Mouse (Mus musculus): Measurements from ENCODE around the gene Rsbn1l.

Gene Rsbn1l

DNA sequence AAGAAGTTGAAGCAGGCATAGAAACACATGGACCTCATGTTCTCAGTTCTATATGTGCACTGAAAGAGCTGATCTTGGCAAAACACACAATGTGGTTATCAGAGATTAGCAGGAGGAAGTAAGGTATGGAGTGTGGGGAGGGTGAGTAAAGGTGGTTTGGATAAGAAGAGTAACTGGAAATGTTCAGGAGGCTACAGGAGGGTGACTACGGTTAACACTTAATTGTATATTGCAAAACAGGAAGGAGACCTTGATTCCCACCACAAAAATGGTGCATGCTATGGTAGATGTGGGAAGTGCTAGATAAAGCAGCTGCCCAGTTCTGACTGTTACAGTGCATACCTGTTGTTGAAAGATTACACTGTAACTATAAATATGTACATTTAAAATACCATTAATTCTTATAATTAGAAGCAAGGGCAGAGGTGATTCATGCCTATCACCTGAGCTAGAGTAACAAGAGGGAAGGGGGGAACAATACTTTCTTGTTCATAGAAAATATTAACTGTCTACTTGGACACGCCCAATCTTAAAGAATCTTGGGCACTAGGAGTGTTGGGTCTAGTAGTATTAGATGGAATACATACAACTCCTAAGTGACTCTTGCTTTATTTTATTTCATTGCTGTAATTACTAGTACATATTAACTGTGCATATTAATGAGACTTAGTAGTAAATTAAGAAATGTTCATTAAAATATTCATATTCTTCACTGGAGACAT lies 58.6 kb downstream of the Rsbn1l start:
- no peak for DNase-seq (ENCODE audit: low spot score)

- DNase-seq (ENCODE audit: low spot score), result no peak
Measured at GRCm38 (mm10) chr5:20884036-20884620, 72.1 kb downstream of the Rsbn1l start.

- DNase-seq (ENCODE audit: low spot score), result peak; percentile 96
Measured at GRCm38 (mm10) chr5:20881915-20882800, 74.0 kb downstream of the Rsbn1l start, which contains the start of the genes Phtf2 and Tmem60. TSS of gene Phtf2 (minus strand) at chr5:20882124. TSS of gene Tmem60 (plus strand) at chr5:20882191.

DNA sequence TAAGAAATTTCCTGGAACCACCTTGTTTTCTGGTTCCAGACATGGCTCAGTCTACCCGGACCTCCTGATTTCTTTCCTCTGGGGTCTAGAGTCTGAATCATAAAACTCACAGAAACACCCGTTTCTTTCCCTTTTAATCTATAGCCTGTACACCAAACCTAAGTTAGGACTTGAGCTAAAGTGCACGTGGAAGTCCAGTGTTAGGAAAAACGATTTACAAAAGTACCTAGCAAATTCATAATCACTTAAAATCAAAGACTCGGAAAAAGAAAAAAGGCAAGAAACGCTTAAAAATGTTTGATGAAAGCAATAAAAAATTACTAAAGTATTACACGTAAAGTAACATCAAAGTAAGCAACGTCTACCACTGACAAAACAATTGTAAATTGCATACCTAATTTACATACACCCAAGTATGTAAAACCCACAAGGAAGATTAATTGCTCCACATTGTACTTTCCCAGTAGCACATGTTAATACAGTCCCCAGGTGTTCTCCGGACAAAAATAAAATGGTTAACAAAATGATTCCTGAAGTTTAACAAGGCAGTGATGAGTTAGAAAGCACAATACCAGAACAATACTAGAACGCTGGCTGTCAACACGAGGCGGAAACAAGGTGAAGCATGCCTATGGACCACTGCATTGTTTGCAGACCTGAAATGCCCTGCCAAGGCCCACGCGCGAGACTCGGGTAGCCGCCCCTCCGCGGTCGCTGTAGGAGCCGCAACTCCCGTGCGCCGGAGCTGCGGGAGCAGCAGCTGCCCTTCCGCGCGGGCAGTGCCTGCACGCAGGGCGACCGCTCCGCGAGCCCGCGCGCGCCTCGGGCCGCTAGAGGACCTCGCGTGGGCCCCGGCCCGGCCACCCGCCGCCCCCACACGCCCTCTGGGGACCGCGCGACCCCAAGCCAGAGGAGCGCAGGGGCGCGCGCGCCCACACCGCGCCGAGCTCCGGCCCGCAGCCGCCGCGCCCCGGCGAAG lies 75.1 kb downstream of the Rsbn1l start:
- DNase-seq (ENCODE audit: low spot score), result peak; percentile 54

DNA sequence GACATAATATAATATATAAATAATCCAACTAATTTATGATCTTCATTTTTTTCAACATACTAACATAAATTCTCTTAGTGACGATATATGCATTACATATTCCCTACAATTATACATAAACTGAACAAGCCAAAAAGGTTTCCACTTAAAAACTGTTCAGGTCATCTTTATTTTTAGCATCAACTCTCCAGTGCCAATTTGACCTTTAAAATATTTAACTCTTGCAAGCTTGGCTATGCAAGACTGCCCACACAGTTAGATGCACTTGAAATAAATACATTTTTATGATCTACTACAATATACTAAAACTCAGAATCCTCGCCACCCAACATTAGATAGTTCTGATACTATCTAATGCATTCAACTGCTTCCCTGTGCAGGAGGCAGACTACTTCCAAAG lies 75.8 kb downstream of the Rsbn1l start:
- no peak for DNase-seq (ENCODE audit: low spot score)

- DNase-seq (ENCODE audit: low spot score), result no peak
Measured at GRCm38 (mm10) chr5:20876934-20877426, 79.2 kb downstream of the Rsbn1l start.

GRCm38 (mm10) chr5:20873146-20873545 lies 83.1 kb downstream of the Rsbn1l start:
- DNase-seq (ENCODE audit: low spot score), result no peak

DNA sequence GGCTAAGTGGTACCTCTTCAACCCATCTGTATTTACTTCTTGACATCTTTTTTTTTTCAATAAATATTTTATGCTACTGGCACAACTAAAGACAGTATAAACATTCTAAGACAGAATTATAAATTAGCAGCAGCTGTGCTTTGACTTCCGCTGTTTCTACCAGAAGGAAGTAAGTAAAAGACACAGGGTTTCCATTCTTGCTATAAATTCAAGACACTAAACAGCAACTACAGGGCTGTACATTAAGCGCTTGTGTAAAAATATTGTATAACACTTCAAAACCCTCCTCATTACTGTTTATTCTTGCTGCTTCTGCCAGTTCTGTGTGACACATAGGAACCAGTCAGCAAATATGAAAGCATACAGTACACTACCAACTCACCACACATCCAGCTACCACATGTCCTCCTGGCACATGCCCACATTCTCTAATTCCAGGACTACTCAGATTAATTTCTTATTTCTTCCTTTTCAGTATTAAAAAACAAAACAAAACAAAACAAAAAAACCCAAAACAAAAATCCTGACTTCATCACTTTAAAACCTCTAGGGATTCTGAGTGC lies 90.9 kb downstream of the Rsbn1l start:
- DNase-seq (ENCODE audit: low spot score), result no peak

- DNase-seq (ENCODE audit: low spot score), result no peak
Measured at GRCm38 (mm10) chr5:20864216-20864969, 91.8 kb downstream of the Rsbn1l start.

- no peak for DNase-seq (ENCODE audit: low spot score)
Measured at GRCm38 (mm10) chr5:20861901-20862300, 94.3 kb downstream of the Rsbn1l start.

DNA sequence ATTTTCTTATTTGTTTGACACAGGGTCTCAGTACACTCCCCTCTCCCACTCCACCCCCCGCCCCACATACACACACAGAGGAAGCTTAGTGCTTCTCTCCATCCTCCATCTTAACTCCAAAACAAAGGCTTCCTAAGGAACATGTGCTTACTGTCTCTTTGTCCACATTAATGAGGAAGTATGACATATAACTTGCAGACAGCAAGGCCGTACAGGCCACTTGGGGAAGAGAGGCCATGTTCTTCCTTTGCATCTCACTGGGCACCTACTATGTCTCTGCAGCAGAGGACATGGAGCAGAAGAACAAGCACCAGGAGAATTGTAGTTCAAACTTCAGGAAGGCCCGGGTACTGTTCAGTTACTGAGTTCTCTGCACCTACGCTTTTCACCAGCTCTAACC lies 95.6 kb downstream of the Rsbn1l start:
- DNase-seq (ENCODE audit: low spot score), result no peak

DNA sequence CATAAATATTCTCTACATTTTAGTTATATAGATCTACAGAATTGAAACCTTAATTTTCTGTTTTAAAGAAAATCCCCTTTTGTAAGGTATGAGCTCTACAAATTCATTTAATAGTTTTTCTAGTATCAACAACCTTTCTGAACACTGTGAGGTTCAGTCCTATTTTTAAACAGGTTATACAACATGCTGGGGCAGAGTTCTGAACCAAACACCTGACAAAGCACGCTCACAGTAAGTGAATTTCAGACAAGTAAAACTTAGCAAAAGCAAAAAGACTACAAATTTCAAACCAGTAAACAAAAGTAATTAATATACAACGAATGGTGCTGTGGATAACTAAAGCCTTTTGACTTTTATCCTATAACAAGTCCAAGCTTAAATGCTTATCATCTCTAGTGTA lies 97.8 kb downstream of the Rsbn1l start:
- no peak for DNase-seq (ENCODE audit: low spot score)

DNA sequence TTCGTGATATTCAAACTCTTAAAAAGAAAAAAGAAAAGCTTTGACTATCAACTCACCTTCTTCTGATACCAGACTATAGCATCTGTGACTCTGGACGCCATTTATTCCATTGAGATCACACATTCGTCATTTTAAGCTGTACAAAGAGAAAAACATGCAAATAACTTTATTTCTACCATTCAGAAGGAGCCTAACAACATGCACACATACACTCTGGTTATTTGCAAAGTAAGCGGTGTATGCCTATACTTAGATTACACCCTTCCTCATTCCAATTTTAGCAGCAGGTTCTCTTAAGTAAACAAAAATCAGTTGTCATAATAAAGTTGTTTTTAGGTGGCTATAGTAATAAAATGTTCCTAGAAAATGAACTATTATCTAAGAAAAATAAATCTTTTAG lies 101.1 kb downstream of the Rsbn1l start:
- no peak for DNase-seq (ENCODE audit: low spot score)

GRCm38 (mm10) chr5:20847010-20847409 lies 109.2 kb downstream of the Rsbn1l start:
- DNase-seq (ENCODE audit: low spot score), result no peak

DNA sequence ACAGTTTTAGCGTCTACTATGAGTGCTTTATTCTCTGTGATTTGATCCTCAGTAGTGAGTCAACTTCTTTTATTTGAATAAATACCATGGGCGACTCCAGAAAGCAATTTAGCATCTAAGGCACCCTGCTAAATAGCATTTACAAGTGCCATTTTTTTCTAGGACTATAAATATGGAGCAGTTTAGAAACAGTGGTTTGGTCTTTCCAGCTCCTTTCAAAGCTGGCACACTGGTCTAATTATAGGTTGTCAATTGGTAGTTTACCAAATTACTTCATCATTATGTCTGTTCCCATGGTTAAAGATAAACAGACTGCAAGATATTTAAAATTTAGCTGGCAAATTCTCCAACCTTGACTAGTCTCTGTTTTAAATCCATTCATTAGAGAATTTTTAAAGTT lies 112.4 kb downstream of the Rsbn1l start:
- no peak for DNase-seq (ENCODE audit: low spot score)

GRCm38 (mm10) chr5:20843405-20843804 lies 112.8 kb downstream of the Rsbn1l start:
- no peak for DNase-seq (ENCODE audit: low spot score)

Measured in embryo, embryonic 10 days (tissue).